Mouse (Mus musculus): ENCODE data around the gene Zfp827. TPM values are rescaled to one million over a fixed set of nuclear protein-coding genes. Genes with fewer than 3 reads are reported as not detected.

The Zfp827 gene
- polyA plus RNA-seq, 1 experiment from 2014 or later: 11.6 TPM

DNA sequence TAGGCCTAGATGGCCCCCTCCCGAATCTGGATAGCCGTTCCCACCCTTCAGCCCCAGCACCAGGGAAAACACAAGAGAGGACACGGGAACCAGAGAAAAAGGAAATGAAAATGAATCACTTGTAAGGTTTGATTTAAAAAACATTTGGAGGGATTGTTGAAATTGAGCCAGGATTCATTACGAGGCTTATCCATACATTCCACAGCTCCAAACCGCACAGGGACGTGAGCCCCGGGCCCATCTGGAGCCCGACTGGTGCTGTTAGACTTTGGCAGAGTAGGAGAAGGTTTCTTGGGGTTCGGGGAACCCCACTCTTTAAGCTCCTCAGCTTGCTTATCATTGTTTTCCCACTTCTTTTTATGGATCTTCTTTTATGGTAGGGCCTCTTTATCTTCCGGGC lies 76.9 kb downstream of the Zfp827 start:
- H3K27ac ChIP-seq (replicated peaks; ENCODE audit: low read depth, low read length): no peak overlapping the region
- ATAC-seq (ENCODE audit: insufficient number of reproducible peaks, low FRiP score, low TSS enrichment, low read depth): no peak

DNA sequence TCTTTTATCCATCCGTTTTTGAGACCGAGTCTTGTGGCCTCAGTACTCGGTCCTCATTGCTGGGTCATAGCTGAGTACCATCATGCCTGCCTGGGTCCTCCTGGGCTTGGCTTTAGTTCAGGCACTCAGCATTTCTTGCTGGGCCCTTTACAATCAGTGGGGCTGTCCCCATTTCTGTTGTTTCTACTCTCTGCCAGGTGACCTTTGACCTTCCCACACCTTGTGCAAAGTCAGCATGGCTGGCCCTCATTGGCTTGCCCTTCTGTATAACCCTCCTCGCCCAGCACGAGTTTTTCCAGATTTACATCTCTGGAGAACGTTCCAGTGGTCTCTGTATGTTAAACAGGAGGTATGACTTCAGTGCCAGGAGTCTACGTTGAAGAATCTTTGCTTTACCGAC lies 83.2 kb downstream of the Zfp827 start:
- no peaks in the 10 kb centered on the region; the same call in 1 of the 2 replicates for H3K36me3 ChIP-seq (ENCODE audit: control insufficient read depth, insufficient read depth, low read length)
- H3K4me1 ChIP-seq (ENCODE audit: control insufficient read depth, insufficient read depth, low read length): no peaks in the 10 kb centered on the region
- H3K4me3 ChIP-seq (ENCODE audit: low read depth, low read length): no peak overlapping the region
- H3K9me3 ChIP-seq (ENCODE audit: control insufficient read depth, low read length): no peaks in the 10 kb centered on the region
- H3K9ac ChIP-seq (ENCODE audit: low read length): no peak overlapping the region
- 85% methylated on average over 8 of the region's 8 CpGs for WGBS
- no peak for ATAC-seq (ENCODE audit: insufficient number of reproducible peaks, low FRiP score, low TSS enrichment, low read depth)
- H3K27me3 ChIP-seq (ENCODE audit: control insufficient read depth, insufficient read depth, low read length): no peaks in the 10 kb centered on the region
- H3K4me2 ChIP-seq (ENCODE audit: low read depth, severe bottlenecking): no peak overlapping the region
- no peak overlapping the region for H3K27ac ChIP-seq (replicated peaks; ENCODE audit: low read depth, low read length)
- DNase-seq (ENCODE audit: low spot score): no peak

More for the DNA sequence above, 76.9 kb downstream of the Zfp827 start:
- no peak overlapping the region for H3K4me2 ChIP-seq (ENCODE audit: low read depth, severe bottlenecking)
- H3K4me1 ChIP-seq (ENCODE audit: control insufficient read depth, insufficient read depth, low read length): 0 out of 2 replicates have a peak, but pooled peaks cover 6% of the 10 kb centered on the region
- no peaks in the 10 kb centered on the region for H3K27me3 ChIP-seq (ENCODE audit: control insufficient read depth, insufficient read depth, low read length)
- H3K9me3 ChIP-seq (ENCODE audit: control insufficient read depth, low read length): no peaks in the 10 kb centered on the region
- no peak overlapping the region for H3K9ac ChIP-seq (ENCODE audit: low read length)
- DNase-seq (ENCODE audit: low spot score): no peak
- no peak overlapping the region for H3K4me3 ChIP-seq (ENCODE audit: low read depth, low read length)
- 90% methylated on average over 10 of the region's 10 CpGs for WGBS
- H3K36me3 ChIP-seq (ENCODE audit: control insufficient read depth, insufficient read depth, low read length): peaks cover 3% of the 10 kb centered on the region; the same call in 1 of the 2 replicates

DNA sequence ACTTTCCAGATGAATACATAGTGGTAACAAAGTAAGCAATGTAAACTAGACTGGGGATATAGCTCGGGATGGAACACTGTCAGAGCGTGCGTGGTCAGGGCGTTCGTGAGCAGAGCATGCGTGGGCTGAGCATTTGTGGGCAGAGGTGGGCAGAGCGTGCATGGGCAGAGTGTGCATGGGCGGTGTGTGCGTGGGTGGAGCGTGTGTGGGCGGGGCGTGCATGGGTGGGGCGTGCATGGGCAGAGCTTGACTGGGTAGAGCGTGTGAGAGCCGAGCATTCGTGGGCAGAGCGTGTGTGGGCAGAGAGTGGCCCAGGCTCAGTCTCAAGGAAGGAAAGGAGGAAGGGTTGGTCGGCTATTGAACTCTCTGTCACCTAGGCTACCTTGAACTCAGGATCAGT lies 84.2 kb downstream of the Zfp827 start:
- H3K36me3 ChIP-seq (ENCODE audit: control insufficient read depth, insufficient read depth, low read length): no peaks in the 10 kb centered on the region; the same call in 1 of the 2 replicates
- no peaks in the 10 kb centered on the region for H3K4me1 ChIP-seq (ENCODE audit: control insufficient read depth, insufficient read depth, low read length)
- no peak overlapping the region for H3K27ac ChIP-seq (replicated peaks; ENCODE audit: low read depth, low read length)
- ATAC-seq (ENCODE audit: insufficient number of reproducible peaks, low FRiP score, low TSS enrichment, low read depth): no peak
- no peak overlapping the region for H3K9ac ChIP-seq (ENCODE audit: low read length)
- no peaks in the 10 kb centered on the region for H3K9me3 ChIP-seq (ENCODE audit: control insufficient read depth, low read length)
- no peak for DNase-seq (ENCODE audit: low spot score)
- WGBS: 92% methylated on average over 18 of the region's 18 CpGs
- H3K4me2 ChIP-seq (ENCODE audit: low read depth, severe bottlenecking): no peak overlapping the region
- H3K27me3 ChIP-seq (ENCODE audit: control insufficient read depth, insufficient read depth, low read length): no peaks in the 10 kb centered on the region
- H3K4me3 ChIP-seq (ENCODE audit: low read depth, low read length): no peak overlapping the region

DNA sequence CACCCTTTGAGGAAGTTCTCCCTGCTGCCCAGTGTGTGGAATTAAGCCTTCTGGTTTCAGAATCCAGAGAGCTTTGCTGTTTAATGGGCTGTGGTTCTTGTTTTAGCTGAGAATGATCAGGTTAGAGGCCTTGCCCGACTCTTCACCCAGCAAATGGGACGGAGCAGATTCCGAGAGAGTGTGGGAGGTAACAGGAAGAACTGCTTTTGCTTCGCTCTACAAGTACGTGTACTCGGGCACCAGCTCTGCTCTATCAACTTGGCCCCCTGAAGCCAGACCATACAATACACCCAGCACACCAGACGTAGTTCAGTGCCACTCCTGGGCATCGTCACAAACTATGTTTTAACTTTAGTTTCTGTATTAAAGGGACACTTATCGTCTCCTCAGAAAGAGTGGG lies 85.3 kb downstream of the Zfp827 start:
- Histone ChIP-seq H3K27ac (replicated peaks; ENCODE audit: low read depth, low read length) (no peak overlapping the region), H3K9me3 (ENCODE audit: control insufficient read depth, low read length) (no peaks in the 10 kb centered on the region), H3K36me3 (ENCODE audit: control insufficient read depth, insufficient read depth, low read length) (no peaks in the 10 kb centered on the region; the same call in 1 of the 2 replicates), H3K9ac (ENCODE audit: low read length) (no peak overlapping the region), H3K27me3 (ENCODE audit: control insufficient read depth, insufficient read depth, low read length) (no peaks in the 10 kb centered on the region), H3K4me3 (ENCODE audit: low read depth, low read length) (no peak overlapping the region), H3K4me1 (ENCODE audit: control insufficient read depth, insufficient read depth, low read length) (no peaks in the 10 kb centered on the region), H3K4me2 (ENCODE audit: low read depth, severe bottlenecking) (no peak overlapping the region)
- DNase-seq (ENCODE audit: low spot score) (no peak), ATAC-seq (ENCODE audit: insufficient number of reproducible peaks, low FRiP score, low TSS enrichment, low read depth) (no peak)
- 91% methylated on average over 9 of the region's 9 CpGs for WGBS

DNA sequence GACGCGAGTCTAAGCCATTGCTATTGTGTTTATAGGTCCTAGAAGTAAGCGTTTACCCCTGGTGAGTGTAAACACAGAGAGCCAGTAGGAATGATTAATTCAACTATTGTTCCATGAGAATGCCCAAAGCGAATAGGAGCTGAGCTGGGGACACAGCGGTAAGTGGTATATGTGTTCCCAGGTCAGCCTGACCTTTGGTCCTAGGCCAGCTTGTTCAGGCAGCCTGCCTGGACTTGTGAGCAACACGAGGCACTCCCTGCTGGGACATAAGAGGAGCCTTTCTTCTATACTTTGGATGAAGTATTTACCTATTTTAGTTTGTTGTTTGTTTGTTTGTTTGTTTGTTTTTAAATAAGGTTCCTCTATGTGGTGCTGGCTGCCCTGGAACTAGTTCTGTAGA lies 86.3 kb downstream of the Zfp827 start:
- H3K4me2 ChIP-seq (ENCODE audit: low read depth, severe bottlenecking): no peak overlapping the region
- H3K9me3 ChIP-seq (ENCODE audit: control insufficient read depth, low read length): no peaks in the 10 kb centered on the region
- H3K36me3 ChIP-seq (ENCODE audit: control insufficient read depth, insufficient read depth, low read length): no peaks in the 10 kb centered on the region; the same call in 1 of the 2 replicates
- H3K9ac ChIP-seq (ENCODE audit: low read length): no peak overlapping the region
- no peaks in the 10 kb centered on the region for H3K27me3 ChIP-seq (ENCODE audit: control insufficient read depth, insufficient read depth, low read length)
- no peak for ATAC-seq (ENCODE audit: insufficient number of reproducible peaks, low FRiP score, low TSS enrichment, low read depth)
- 88% methylated on average over 6 of the region's 6 CpGs for WGBS
- H3K4me3 ChIP-seq (ENCODE audit: low read depth, low read length): no peak overlapping the region
- no peaks in the 10 kb centered on the region for H3K4me1 ChIP-seq (ENCODE audit: control insufficient read depth, insufficient read depth, low read length)
- no peak overlapping the region for H3K27ac ChIP-seq (replicated peaks; ENCODE audit: low read depth, low read length)
- no peak for DNase-seq (ENCODE audit: low spot score)

DNA sequence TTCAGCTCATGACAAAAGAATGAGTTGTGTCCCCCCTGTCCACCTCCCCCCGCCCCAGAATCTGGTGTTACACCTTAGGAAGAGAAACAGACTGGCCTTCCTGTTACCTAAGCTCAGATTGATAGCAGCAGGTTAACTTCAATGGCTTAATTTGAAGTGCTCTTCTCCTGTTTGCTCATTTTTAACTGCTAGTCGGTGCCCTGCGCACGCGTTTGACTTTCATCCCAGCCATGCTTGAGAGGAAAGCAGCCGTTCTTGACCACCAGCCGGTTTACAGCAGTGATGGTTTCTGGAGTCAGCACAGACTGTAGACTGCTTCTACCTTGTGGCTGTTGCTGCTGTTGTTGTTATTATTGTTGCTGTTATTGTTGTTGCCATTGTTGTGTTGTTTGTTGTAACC lies 88.2 kb downstream of the Zfp827 start:
- Histone ChIP-seq H3K4me3 (ENCODE audit: low read depth, low read length) (no peak overlapping the region), H3K9ac (ENCODE audit: low read length) (no peak overlapping the region), H3K27ac (replicated peaks; ENCODE audit: low read depth, low read length) (no peak overlapping the region), H3K36me3 (ENCODE audit: control insufficient read depth, insufficient read depth, low read length) (peaks cover 3% of the 10 kb centered on the region), H3K4me2 (ENCODE audit: low read depth, severe bottlenecking) (no peak overlapping the region), H3K27me3 (ENCODE audit: control insufficient read depth, insufficient read depth, low read length) (no peaks in the 10 kb centered on the region), H3K9me3 (ENCODE audit: control insufficient read depth, low read length) (no peaks in the 10 kb centered on the region), H3K4me1 (ENCODE audit: control insufficient read depth, insufficient read depth, low read length) (no peaks in the 10 kb centered on the region)
- no peak for ATAC-seq (ENCODE audit: insufficient number of reproducible peaks, low FRiP score, low TSS enrichment, low read depth)
- 89% methylated on average over 7 of the region's 7 CpGs for WGBS
- no peak for DNase-seq (ENCODE audit: low spot score)

DNA sequence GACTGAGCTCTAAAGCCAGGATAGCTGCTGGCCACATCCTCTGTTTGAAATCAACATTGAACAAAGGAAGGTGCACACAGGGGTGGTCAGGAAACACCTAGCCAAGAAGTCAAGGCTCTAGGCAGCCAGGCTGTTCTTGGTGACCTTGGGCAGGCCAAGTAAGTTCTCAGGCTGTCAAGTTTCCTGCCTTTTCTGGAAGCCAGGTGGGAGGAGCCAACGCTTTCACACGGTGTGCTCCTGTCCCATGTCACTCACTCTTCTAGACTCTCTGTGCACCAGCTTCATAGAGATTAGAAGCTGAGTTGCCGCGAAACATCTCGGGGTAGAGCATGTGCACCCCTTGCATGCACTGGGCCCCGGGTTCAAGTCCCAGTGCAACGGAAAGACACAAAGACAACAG lies 89.5 kb downstream of the Zfp827 start:
- Histone ChIP-seq H3K9me3 (ENCODE audit: control insufficient read depth, low read length) (no peaks in the 10 kb centered on the region), H3K4me3 (ENCODE audit: low read depth, low read length) (no peak overlapping the region), H3K4me2 (ENCODE audit: low read depth, severe bottlenecking) (no peak overlapping the region), H3K9ac (ENCODE audit: low read length) (no peak overlapping the region), H3K4me1 (ENCODE audit: control insufficient read depth, insufficient read depth, low read length) (no peaks in the 10 kb centered on the region), H3K27me3 (ENCODE audit: control insufficient read depth, insufficient read depth, low read length) (no peaks in the 10 kb centered on the region), H3K36me3 (ENCODE audit: control insufficient read depth, insufficient read depth, low read length) (peaks cover 3% of the 10 kb centered on the region), H3K27ac (replicated peaks; ENCODE audit: low read depth, low read length) (no peak overlapping the region)
- 91% methylated on average over 7 of the region's 7 CpGs for WGBS
- DNase-seq (ENCODE audit: low spot score) (no peak), ATAC-seq (ENCODE audit: insufficient number of reproducible peaks, low FRiP score, low TSS enrichment, low read depth) (no peak)

DNA sequence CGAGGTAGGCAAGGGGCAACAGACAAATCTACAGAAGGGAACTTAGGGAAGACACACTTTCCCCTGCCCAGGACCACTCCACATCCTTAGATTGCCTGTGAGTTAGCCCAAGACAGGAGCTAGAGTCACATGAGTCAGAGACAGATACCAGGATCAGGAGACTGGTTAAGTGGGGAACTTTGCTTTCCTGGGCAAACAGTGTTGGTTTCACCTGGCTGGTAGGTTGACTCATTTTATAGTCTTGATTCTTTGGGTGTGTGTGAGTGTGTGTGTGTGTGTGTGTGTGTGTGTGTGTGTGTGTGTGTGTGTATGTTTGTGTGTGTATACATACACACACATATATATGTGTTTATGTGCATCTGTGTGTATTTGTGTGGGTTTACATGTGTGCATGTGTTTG lies 93.4 kb downstream of the Zfp827 start:
- Histone ChIP-seq H3K4me1 (ENCODE audit: control insufficient read depth, insufficient read depth, low read length) (no peaks in the 10 kb centered on the region), H3K4me3 (ENCODE audit: low read depth, low read length) (no peak overlapping the region), H3K4me2 (ENCODE audit: low read depth, severe bottlenecking) (no peak overlapping the region), H3K36me3 (ENCODE audit: control insufficient read depth, insufficient read depth, low read length) (peaks cover 5% of the 10 kb centered on the region), H3K9me3 (ENCODE audit: control insufficient read depth, low read length) (no peaks in the 10 kb centered on the region), H3K27ac (replicated peaks; ENCODE audit: low read depth, low read length) (no peak overlapping the region), H3K9ac (ENCODE audit: low read length) (no peak overlapping the region), H3K27me3 (ENCODE audit: control insufficient read depth, insufficient read depth, low read length) (no peaks in the 10 kb centered on the region)
- no peak for DNase-seq (ENCODE audit: low spot score)
- 100% methylated on average over 1 of the region's 1 CpGs for WGBS
- no peak for ATAC-seq (ENCODE audit: insufficient number of reproducible peaks, low FRiP score, low TSS enrichment, low read depth)

DNA sequence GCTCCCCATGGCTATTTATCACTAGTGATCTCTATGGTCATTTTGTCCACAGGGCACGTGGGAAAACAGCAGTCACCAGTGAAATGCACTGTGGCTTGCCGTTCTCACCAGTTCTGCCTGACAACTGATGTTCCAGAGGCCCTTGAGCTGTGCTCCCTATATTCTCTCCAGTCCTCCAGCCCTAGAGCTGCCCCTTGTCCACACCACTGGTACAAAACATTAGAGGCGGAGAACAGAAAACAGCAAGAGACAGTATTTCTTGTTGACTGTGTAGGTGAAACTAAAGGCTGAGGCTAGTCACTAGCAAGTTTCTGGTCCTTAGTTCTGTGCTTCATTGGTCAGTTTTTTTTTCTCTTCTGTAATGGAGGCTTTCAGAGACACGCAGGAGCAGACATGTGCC lies 96.0 kb downstream of the Zfp827 start:
- Histone ChIP-seq H3K4me2 (ENCODE audit: low read depth, severe bottlenecking) (no peak overlapping the region), H3K4me1 (ENCODE audit: control insufficient read depth, insufficient read depth, low read length) (no peaks in the 10 kb centered on the region), H3K9ac (ENCODE audit: low read length) (no peak overlapping the region), H3K27me3 (ENCODE audit: control insufficient read depth, insufficient read depth, low read length) (no peaks in the 10 kb centered on the region), H3K4me3 (ENCODE audit: low read depth, low read length) (no peak overlapping the region), H3K9me3 (ENCODE audit: control insufficient read depth, low read length) (no peaks in the 10 kb centered on the region), H3K27ac (replicated peaks; ENCODE audit: low read depth, low read length) (no peak overlapping the region), H3K36me3 (ENCODE audit: control insufficient read depth, insufficient read depth, low read length) (peaks cover 6% of the 10 kb centered on the region)
- ATAC-seq (ENCODE audit: insufficient number of reproducible peaks, low FRiP score, low TSS enrichment, low read depth) (no peak), DNase-seq (ENCODE audit: low spot score) (no peak)
- WGBS: 84% methylated on average over 4 of the region's 4 CpGs
